Mouse (Mus musculus) testis, postnatal 10 days (tissue): ENCODE measurements around the gene Szrd1.

ENCODE experiments used
- DNase-seq: peaks from one replicate; pipeline ENCODE4 v3.0.0; 2021; ENCODE audit warnings: low spot score

Gene Szrd1

GRCm38 (mm10) chr4:141114521-141114981 lies 25.0 kb downstream of the Szrd1 start:
- DNase-seq: peak; percentile 69

GRCm38 (mm10) chr4:141113831-141114230 lies 25.7 kb downstream of the Szrd1 start:
- peak; percentile 56 for DNase-seq

DNA sequence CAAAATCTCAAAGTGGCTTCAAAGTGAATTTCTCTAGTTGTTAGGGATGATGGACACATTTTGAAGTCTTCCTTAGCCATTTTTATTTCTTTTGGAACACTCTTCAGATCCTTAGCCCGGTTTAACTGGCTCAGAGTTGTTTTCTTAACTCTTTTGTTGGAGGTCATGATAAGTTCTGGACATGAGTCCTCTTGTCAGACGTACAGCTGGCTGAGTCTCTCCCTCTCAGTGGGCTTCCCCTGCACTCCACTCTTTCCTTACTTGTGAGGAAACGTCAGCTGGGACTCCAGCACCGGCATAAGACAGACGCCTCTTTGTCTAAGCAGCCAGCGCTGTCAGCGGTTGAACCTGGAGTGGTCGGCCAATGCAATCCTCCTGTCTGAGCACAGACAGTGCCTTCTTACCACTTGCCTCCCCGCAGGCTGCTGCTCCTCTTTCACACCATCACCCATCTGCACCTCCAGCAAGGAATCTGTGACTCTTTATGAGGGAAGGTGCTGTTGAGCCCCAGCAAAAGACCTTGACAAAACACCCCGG lies 31.3 kb downstream of the Szrd1 start:
- DNase-seq: no peak

DNA sequence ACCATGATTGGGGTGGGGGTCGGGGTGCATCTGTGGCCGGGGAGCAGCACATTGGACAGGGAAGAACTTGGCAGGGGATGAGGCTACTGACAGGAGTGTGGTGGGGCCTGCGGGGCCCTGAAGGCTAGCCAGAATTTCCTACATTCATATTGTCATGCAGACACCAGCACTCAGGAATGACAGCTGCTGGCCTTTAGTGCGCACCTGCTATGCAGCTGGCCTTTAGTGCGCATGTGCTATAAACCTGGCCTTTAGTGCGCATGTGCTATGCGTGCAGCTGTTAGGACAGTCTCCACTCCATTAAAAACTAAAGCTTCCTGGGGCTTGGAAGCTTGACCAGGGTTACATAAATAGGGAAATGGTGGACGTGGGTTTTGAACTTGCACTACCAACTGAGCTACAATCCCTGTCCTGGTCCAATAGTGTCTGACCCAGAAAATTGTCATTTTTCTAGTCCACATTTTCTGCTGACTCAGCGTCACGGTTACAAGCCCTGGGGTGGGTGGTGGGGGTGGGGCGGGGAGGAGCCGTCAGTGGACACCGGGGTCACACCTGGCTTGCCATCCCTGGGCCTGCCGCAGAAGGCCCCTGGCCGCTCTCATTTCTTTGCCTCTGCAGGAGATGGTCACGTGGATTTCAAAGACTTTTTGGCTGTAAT lies 32.9 kb downstream of the Szrd1 start:
- DNase-seq: no peak

GRCm38 (mm10) chr4:141101855-141102254 lies 37.7 kb downstream of the Szrd1 start:
- DNase-seq: peak; percentile 76

GRCm38 (mm10) chr4:141101291-141101690 lies 38.3 kb downstream of the Szrd1 start:
- DNase-seq: no peak

- no peak for DNase-seq
These were observed 39.6 kb downstream of the Szrd1 start for GRCm38 (mm10) chr4:141099956-141100355.

DNA sequence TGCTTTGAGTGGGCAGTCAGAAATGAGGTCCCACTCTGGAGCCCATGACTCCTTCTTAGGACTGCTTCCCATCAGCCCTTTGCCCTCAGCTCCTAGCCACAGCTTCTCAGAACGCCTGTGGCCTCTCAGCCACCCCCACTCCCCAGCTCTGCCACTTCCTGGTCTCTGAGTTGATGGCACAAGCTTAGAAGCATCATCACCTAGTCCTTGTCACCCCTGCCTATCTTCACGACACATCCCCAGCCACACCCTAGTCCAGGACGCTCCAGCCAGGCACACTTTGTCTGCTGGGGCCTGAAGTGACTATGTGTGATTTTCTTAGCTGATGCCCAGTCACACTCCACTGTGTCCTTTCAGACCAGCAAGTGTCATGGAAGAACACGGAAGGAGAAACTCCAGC lies 40.6 kb downstream of the Szrd1 start:
- DNase-seq: no peak

DNA sequence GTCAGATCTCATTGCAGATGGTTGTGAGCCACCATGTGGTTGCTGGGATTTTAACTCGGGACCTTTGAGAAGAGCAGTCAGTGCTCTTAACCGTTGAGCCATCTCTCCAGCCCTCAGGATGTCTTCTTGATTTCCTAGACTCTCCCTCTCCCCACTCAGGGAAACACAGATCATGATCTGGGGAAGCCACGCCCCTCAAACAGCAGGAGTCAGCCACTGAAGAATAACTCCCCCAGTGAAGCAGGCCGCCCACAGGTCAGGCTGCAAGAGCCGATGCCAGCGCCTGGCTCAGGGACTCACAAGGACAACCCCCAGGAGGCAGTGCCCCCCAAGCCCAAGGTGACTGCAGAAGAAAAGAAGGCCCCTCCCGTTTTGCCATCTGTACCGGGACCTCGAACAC lies 42.9 kb downstream of the Szrd1 start:
- peak; percentile 64 for DNase-seq

- DNase-seq: no peak
These were observed 44.6 kb downstream of the Szrd1 start for GRCm38 (mm10) chr4:141095016-141095415.

DNA sequence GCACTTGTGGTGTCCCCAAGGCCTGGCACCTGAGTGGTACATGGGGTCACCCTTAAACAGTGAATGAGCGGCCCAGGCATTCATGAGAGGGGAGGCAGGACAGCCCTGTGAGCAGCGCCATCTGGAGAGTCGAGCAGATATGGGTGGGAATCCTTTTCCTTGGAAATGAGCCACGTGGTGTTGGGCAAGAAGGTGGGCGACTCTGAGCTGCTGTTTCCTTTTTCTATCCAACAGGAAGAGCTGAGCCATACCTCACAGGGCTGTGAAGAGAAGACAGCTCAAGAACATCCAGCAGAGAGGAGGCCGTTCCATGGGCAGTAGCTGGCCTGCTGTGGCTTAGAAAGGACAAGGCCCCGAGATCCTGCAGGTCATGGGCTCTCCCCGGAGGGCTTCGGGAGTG lies 50.9 kb downstream of the Szrd1 start:
- DNase-seq: no peak

DNA sequence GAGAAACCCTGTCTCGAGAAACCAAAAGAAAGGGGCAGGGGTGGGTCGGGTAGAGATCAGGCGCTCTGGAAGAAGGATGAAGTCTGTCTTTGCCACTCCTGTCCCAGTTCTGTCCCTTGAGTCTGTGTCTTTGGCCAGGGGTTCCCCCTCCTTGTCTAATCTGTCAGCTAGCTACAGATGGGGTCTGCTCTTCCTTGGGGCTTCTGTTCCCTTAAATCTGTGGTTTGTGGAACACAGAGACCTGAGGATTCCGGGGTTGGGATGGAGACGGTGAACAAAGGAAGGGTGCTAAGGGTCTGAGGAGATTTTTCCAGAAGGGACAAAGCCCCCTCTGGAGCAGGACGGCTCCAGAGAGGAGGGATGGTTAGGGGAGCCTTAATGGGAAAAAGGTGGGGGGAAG lies 51.5 kb downstream of the Szrd1 start, which contains the start of gene Spata21:
Gene Spata21, plus strand, starts transcription at position 301 of the 400 bp plus-strand sequence.
- no peak for DNase-seq

GRCm38 (mm10) chr4:141086862-141087261 lies 52.7 kb downstream of the Szrd1 start:
- DNase-seq: no peak

DNA sequence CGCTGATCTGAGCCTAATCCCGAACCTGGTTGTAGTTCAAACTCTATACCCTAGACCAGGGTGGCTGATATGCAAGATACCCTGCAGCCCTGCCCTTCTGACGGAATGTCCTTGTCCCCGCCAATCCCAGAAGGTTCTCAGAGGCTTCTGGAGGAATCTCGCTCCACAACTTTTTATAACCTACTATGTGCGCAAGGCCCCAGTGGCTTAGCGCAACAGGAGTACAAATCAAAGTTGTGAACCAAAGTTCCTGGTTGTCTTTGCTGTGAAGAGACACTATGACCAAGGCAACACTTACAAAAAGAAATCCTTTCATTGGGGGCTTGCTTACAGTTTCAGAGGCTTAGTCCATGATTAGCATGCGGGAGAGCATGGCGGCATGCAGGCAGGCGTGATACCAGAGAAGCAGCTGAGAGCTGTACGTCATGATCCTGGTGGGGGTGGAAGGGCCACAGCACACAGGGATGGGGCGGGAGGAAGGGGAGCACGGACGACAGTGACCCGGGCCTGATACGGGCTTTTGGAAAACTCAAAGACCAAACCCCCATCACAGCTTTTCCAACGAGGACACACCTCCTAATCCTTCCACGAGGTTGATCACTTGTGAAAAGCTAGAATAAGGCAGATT lies 61.0 kb downstream of the Szrd1 start:
- no peak for DNase-seq

DNA sequence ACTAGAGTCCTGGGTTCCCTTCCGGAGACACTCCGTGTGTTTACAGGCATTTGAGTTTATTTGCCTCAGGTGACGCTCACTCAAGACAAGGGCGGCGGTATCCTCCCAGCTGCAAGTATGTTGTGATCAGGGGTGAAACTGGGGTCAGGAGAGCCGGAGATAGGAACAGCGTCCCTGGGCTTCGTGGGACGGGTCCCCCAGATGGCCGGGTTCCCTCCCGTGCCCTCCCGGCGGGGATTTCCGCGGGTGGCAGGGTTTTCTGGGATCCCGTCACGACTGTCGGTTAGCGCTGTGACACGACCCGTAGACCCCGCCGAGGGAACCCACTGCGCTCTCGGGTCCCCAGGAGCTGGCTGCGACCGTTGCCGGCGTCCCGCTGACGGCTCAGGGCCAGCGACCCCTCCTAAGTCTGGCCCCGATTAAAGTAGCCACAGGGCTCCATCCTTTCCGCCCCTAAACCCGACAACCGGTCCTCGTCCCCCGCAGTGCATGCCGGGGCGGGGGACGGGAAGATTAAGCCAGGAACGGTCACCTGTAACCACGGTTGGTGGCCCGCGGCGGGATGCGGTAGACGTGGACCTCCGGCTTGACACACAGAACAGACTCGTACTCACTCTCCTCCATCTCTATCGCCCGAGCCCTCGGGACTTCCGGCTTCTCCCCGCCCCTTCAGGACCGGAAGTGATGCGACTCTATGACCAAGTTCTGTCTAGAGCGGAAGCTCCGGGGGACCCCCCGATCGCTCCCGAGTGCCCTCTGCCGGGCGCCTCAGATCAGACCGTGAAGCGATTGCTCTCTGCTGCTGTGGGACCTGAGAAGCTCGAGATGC lies 61.7 kb downstream of the Szrd1 start, which contains the start of gene Necap2:
Gene Necap2, minus strand, starts transcription at position 677 of the 829 bp plus-strand sequence.
- peak; percentile 97 for DNase-seq

GRCm38 (mm10) chr4:141076761-141077506 lies 62.6 kb downstream of the Szrd1 start:
- no peak for DNase-seq

DNA sequence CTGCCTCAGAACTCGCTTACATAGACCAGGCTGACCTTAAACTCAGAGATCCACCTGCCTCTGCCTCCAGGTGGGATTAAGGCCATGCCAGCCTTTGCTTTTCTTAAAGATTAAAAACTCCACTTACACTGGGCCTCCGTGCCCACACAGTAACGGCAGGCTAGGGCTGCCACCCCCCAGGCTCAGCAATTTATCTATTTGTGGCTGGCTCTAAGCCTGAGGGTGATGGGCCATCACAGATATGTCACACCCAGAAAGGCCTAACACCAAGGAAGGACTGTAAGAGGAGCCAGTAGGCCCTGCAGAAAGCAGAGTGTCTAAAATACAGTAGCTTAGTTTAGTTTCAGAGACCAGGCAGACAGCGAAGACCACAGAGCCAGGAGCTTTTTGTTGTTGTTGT lies 65.5 kb downstream of the Szrd1 start:
- no peak for DNase-seq

DNA sequence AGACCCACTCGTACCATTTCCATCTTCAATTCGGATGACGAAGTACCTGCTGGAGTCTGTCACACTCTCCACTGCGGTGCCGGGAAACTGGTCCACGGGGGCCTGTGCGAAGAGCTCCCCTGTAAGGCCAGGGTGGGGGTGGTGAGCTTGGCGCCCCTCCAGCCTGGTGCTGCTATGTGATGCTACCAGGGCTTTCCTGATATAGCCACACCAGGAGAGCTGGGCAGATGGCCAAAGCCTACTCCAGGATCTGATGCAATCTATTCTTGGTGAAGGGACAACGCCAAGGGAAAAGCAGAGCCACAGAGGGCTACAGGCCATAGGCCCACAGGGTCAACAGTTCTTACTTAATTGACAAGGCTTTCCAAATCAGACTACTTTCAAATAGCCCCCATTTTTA lies 65.9 kb downstream of the Szrd1 start:
- DNase-seq: peak; percentile 62

DNA sequence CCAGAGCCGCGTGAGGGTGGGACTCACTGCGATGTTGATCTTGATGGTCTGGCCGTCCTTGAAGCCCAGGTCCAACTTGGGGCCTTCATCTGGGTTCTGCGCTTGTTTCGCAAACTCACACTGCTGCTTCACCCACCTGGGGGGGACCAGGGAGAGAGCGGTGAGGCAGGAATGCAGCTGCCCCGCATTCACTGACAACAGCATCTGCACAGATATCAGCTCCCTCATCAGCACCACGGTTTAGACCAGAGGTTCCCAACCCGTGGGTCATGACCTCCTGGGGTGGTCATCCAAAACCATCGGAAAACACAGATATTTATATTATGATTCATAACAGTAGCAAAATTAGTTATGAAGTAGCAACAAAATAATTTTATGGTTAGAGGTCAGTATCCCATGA lies 67.1 kb downstream of the Szrd1 start:
- DNase-seq: no peak

- peak; percentile 71 for DNase-seq
These were observed 69.8 kb downstream of the Szrd1 start for GRCm38 (mm10) chr4:141069731-141070130.

GRCm38 (mm10) chr4:141068655-141069054 lies 70.9 kb downstream of the Szrd1 start:
- DNase-seq: no peak
